Mouse (Mus musculus) cerebellum, adult 2 months (tissue): ENCODE data around the gene Bcas1.

ENCODE experiments used
- CTCF ChIP-seq: fragments of 200-500 bp; IDR thresholded peaks from 2 replicates; pipeline ENCODE4 v1.5.1; 2011; ENCODE audit warnings: low read depth, mild to moderate bottlenecking, control low read depth, low read length, moderate library complexity, borderline replicate concordance; ENCODE audit not compliant: insufficient read depth
- POLR2A ChIP-seq: fragments of 200-500 bp; IDR thresholded peaks from 2 replicates; pipeline ENCODE4 v1.6.1; 2011; ENCODE audit warnings: low read length, control low read depth, borderline replicate concordance; ENCODE audit not compliant: insufficient read depth

DNA sequence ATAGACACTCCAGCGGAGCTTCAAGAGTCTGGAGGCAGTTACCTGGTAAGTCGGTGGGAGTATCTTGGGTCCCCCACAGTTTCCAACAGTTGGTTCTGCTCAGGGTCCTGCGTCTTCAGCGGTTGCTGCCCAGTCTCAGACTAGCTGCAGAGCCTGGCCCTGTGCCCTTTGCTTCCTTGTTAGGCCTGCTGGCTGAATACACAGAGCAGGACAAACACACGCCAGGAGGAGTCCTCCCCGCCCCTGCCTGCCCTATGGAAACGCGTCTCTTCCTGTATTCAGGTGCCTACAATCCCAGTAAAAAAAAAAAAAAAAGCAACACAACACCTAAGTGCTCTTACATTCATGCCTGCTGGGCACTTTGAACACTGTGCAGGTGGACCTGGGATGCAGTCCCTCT lies at the start of gene Bcas1:
- TF ChIP-seq POLR2A (no peak), CTCF (no peak)
